Comparison of ENCODE assay signal across 27 mouse cellular contexts in the genomic region with DNA sequence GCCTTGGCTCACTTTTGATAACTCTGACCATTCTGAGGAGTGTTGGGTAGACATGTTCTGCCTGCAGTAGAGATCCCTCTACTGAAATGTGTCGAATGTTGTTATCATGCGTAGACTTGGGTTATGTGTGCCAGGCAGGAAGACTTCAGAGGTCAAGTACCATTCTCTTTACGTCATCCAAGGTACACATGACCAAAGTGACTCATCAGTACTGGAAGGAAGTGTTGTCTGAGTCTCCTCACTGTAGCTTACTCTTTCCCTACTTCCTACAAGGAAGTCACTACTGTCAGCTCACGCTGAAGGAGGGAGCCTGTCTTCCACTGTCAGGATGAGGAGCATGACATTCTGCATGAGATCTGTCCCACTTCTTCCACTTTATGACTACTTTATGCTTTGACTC. TPM values are rescaled to one million over a fixed set of nuclear protein-coding genes. Genes with fewer than 3 reads are reported as not detected.
DNase-seq lines count a peak whose midpoint lies in the region; ATAC-seq and TF ChIP-seq lines count a peak whose summit lies in the region.
"Had no signal": no experiment of that assay in that cellular context is flagged by ENCODE, and none has a peak within 500 bp of the region (broad histone marks: within the 10 kb centered on the region; RNA-seq: fewer than 3 reads in every experiment).

No protein-coding gene starts in this region.

- no peak for ATAC-seq in megakaryocyte, adult 5-6 weeks (ENCODE audit: poor library complexity, severe bottlenecking)
- 0 out of 2 replicates have a peak, but pooled peaks have one; percentile 35 for ATAC-seq in granulocyte monocyte progenitor cell, adult 5-6 weeks (replicated peaks; ENCODE audit: poor library complexity, severe bottlenecking)
- ATAC-seq: forebrain, embryonic 16.5 days; inflammation-experienced regulatory T-cells, adult 6 months had no signal

- no peak overlapping the region for H3ac ChIP-seq in myocyte (ENCODE audit: control insufficient read depth, insufficient read length)

- no peak for TF ChIP-seq POLR2A in myocyte (IDR thresholded peaks at IDR 0.05; ENCODE audit: insufficient read length, low read depth)

- H3K36me3 ChIP-seq in megakaryocyte, embryonic 14.5 days (replicated peaks; ENCODE audit: low read length), result no peaks in the 10 kb centered on the region
- no peaks in the 10 kb centered on the region for H3K36me3 ChIP-seq in myocyte (ENCODE audit: control insufficient read depth, insufficient read depth)
- no peaks in the 10 kb centered on the region for H3K36me3 ChIP-seq in hindbrain, embryonic 10.5 days
- H3K36me3 ChIP-seq: embryonic facial prominence, embryonic 10.5 days; kidney, embryonic 15.5 days; limb, embryonic 15.5 days had no signal

- H3K27ac ChIP-seq in hindbrain, embryonic 10.5 days, result no peak overlapping the region
- H3K27ac ChIP-seq: embryonic facial prominence, embryonic 10.5 days; heart, adult 2 months; hindbrain, embryonic 14.5 days; kidney, embryonic 15.5 days; limb, embryonic 15.5 days had no signal

- H3K27me3 ChIP-seq in megakaryocyte, embryonic 14.5 days (replicated peaks), result peaks cover 8% of the 10 kb centered on the region
- no peaks in the 10 kb centered on the region for H3K27me3 ChIP-seq in myocyte (ENCODE audit: control insufficient read depth, insufficient read depth, insufficient read length)
- H3K27me3 ChIP-seq in hindbrain, embryonic 10.5 days (ENCODE audit: insufficient read depth, poor library complexity, severe bottlenecking), result no peaks in the 10 kb centered on the region; the same call in 1 of the 2 replicates
- H3K27me3 ChIP-seq: kidney, embryonic 15.5 days; limb, embryonic 15.5 days had no signal

- no peaks in the 10 kb centered on the region for H3K9me3 ChIP-seq in megakaryocyte, embryonic 14.5 days
- H3K9me3 ChIP-seq in hindbrain, embryonic 10.5 days, result no peaks in the 10 kb centered on the region
- H3K9me3 ChIP-seq: embryonic facial prominence, embryonic 10.5 days; kidney, embryonic 15.5 days; limb, embryonic 15.5 days had no signal

- peaks cover 27% of the 10 kb centered on the region for H3K4me1 ChIP-seq in megakaryocyte, embryonic 14.5 days
- H3K4me1 ChIP-seq in hindbrain, embryonic 10.5 days (replicated peaks), result peaks cover 10% of the 10 kb centered on the region

- H3K4me2 ChIP-seq in myocyte (ENCODE audit: low read depth), result no peak overlapping the region
- H3K4me2 ChIP-seq: hindbrain, embryonic 14.5 days; kidney, embryonic 15.5 days; limb, embryonic 15.5 days; midbrain, embryonic 11.5 days had no signal

- H3K4me3 ChIP-seq in megakaryocyte, embryonic 14.5 days (replicated peaks), result peak overlapping the region; percentile 1
- no peak overlapping the region for H3K4me3 ChIP-seq in myocyte
- H3K4me3 ChIP-seq in hindbrain, embryonic 10.5 days, result no peak overlapping the region
- H3K4me3 ChIP-seq: embryonic facial prominence, embryonic 10.5 days; heart, adult 2 months; kidney, embryonic 15.5 days; limb, embryonic 15.5 days had no signal

- no peaks in the 10 kb centered on the region for H3K79me2 ChIP-seq in myocyte (ENCODE audit: control insufficient read depth, insufficient read depth)

- no peak for DNase-seq in kidney, postnatal 10 days
- DNase-seq in hindbrain, embryonic 10.5 days (ENCODE audit: low spot score), result no peak
- DNase-seq in frontal cortex, postnatal 10 days (ENCODE audit: low spot score in 2 of 2), result no peak
- DNase-seq: adrenal gland, adult 2 months; cerebellum, adult 11-12 months; cerebellum, postnatal 10 days; gastrocnemius, postnatal 25 days; heart, adult 2 months; heart, postnatal 36 days; kidney, postnatal 4 days; left cerebral cortex, postnatal 4 days; retina, postnatal 1 day; right cerebral cortex, postnatal 25 days; thymus, postnatal 25 days had no signal

- 87% methylated on average over 4 of the region's 4 CpGs for WGBS in hindbrain, embryonic 10.5 days

TF ChIP-seq in myocyte, 11 proteins besides CTCF, POLR2A, EP300 and RAD21:
- TF ChIP-seq SRF (IDR thresholded peaks at IDR 0.05; ENCODE audit: control insufficient read depth, insufficient read length, low read depth) (no peak), USF1 (IDR thresholded peaks at IDR 0.05; ENCODE audit: low read depth) (peak; percentile 19)

RNA-seq across cellular contexts. Expression of a gene that starts 12.2 kb away (rescaled TPM):
- polyA plus RNA-seq in megakaryocyte, embryonic 14.5 days (2012; ENCODE audit: insufficient read depth, low replicate concordance), result 0.09 TPM in 1 of 2 replicates, not detected in the other
- total RNA-seq in megakaryocyte, adult 5-6 weeks (2015), result not detected in 2 replicates
- not detected in 2 replicates for total RNA-seq in megakaryocyte, adult 5-6 weeks (2017)
- not detected in 2 replicates for total RNA-seq in granulocyte monocyte progenitor cell, adult 5-6 weeks (2014; fragmentation: Nextera tagmentation)
- total RNA-seq in granulocyte monocyte progenitor cell, adult 5-6 weeks (2017), result not detected in 2 replicates
- polyA plus RNA-seq in myocyte (2012; fragmentation: generic; extraction: Trizol), result not detected
- 0.47 and 0.86 TPM in 2 replicates for polyA plus RNA-seq in hindbrain, embryonic 10.5 days (2016; fragmentation: Nextera tagmentation; extraction: Ambion mirVana)
- total RNA-seq: gastrocnemius, postnatal 25 days had no signal
- polyA plus RNA-seq: adrenal gland, adult 2 months; forebrain, embryonic 16.5 days; hindbrain, embryonic 14.5 days; inflammation-experienced regulatory T-cells, adult 6 months; midbrain, postnatal 0 days; spleen, adult 2 months had no signal
